Mouse (Mus musculus): ENCODE measurements around the gene Pecam1. TPM values are rescaled to one million over a fixed set of nuclear protein-coding genes. Genes with fewer than 3 reads are reported as not detected.
"Not testable (repeated sequence)": the region's sequence is repeated elsewhere in the genome, so short reads cannot be mapped to it uniquely, and the experiment has no call there.

The Pecam1 gene
- total RNA-seq, 2 experiments from 2014 or later: 19.3 to 20.1 TPM

- no peak for DNase-seq (ENCODE audit: low spot score in 2 of 2)
Observed at GRCm38 (mm10) chr11:106669102-106669872, 81.1 kb downstream of the Pecam1 start.

GRCm38 (mm10) chr11:106668336-106668735 lies 82.1 kb downstream of the Pecam1 start:
- DNase-seq (ENCODE audit: low spot score in 2 of 2): no peak

GRCm38 (mm10) chr11:106667855-106668254 lies 82.6 kb downstream of the Pecam1 start:
- DNase-seq (ENCODE audit: low spot score in 2 of 2): no peak

- DNase-seq (ENCODE audit: low spot score in 2 of 2): no peak
Observed at GRCm38 (mm10) chr11:106666470-106667107, 83.8 kb downstream of the Pecam1 start.

- DNase-seq (ENCODE audit: low spot score in 2 of 2): no peak
Observed at GRCm38 (mm10) chr11:106665841-106666240, 84.6 kb downstream of the Pecam1 start.

GRCm38 (mm10) chr11:106665328-106665727 lies 85.1 kb downstream of the Pecam1 start:
- DNase-seq (ENCODE audit: low spot score in 2 of 2): no peak

GRCm38 (mm10) chr11:106664691-106665090 lies 85.7 kb downstream of the Pecam1 start:
- no peak for DNase-seq (ENCODE audit: low spot score in 2 of 2)

GRCm38 (mm10) chr11:106663838-106664237 lies 86.6 kb downstream of the Pecam1 start:
- DNase-seq (ENCODE audit: low spot score in 2 of 2): peak; percentile 18 to 19

- DNase-seq (ENCODE audit: low spot score in 2 of 2): no peak
Observed at GRCm38 (mm10) chr11:106662634-106663407, 87.6 kb downstream of the Pecam1 start.

GRCm38 (mm10) chr11:106660453-106661081 lies 89.9 kb downstream of the Pecam1 start:
- no peak for DNase-seq (ENCODE audit: low spot score in 2 of 2)

GRCm38 (mm10) chr11:106659598-106660295 lies 90.7 kb downstream of the Pecam1 start:
- no peak for DNase-seq (ENCODE audit: low spot score in 2 of 2)

- DNase-seq (ENCODE audit: low spot score in 2 of 2): peak; percentile 71 to 72
Observed at GRCm38 (mm10) chr11:106658051-106658880, 92.2 kb downstream of the Pecam1 start.

- DNase-seq (ENCODE audit: low spot score in 2 of 2): not testable (repeated sequence)
Observed at GRCm38 (mm10) chr11:106656896-106657498, 93.4 kb downstream of the Pecam1 start.

GRCm38 (mm10) chr11:106648347-106648746 lies 102.1 kb downstream of the Pecam1 start:
- peak; percentile 69 to 79 for DNase-seq (ENCODE audit: low spot score in 2 of 2)

- DNase-seq (ENCODE audit: low spot score in 2 of 2): no peak
Observed at GRCm38 (mm10) chr11:106642966-106643637, 107.3 kb downstream of the Pecam1 start.

- no peak for DNase-seq (ENCODE audit: low spot score in 2 of 2)
Observed at GRCm38 (mm10) chr11:106641580-106641979, 108.8 kb downstream of the Pecam1 start.

- no peak for DNase-seq (ENCODE audit: low spot score in 2 of 2)
Observed at GRCm38 (mm10) chr11:106640059-106640458, 110.4 kb downstream of the Pecam1 start.

GRCm38 (mm10) chr11:106639356-106639692 lies 111.1 kb downstream of the Pecam1 start:
- DNase-seq (ENCODE audit: low spot score in 2 of 2): no peak

Measured in left cerebral cortex, adult 18-20 months (tissue).